Mouse (Mus musculus): Measurements from ENCODE around the gene Urod. TPM values are rescaled to one million over a fixed set of nuclear protein-coding genes. Genes with fewer than 3 reads are reported as not detected.

Urod gene
- polyA plus RNA-seq, 1 experiment from 2014 or later, result 74.0 TPM

DNA sequence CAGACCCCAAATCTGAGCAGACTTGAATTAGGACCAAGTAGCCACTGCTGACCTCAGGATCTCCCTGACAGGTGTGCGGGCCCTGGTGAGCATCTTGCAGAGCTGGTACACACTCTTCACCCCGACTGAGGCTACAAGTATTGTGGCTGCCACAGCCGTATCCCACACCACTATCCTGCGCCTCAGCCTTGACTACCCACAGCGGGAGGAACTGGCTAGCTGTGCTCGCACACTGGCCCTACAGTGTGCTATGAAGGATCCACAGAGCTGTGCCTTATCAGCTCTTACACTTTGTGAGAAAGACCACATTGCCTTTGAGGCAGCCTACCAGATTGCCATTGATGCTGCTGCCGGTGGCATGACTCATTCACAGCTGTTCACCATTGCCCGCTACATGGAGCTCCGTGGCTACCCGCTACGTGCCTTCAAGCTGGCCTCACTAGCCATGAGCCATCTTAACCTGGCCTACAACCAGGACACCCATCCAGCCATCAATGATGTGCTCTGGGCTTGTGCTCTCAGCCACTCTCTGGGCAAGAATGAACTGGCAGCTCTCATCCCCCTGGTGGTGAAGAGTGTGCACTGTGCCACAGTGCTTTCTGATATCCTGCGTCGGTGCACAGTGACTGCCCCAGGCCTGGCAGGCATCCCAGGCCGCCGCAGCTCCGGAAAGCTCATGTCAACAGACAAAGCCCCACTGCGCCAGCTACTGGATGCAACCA, 7.7 kb downstream of the Urod start:
- Histone ChIP-seq H3K27ac (replicated peaks; ENCODE audit: low read depth, low read length) (no peak overlapping the region), H3K9me3 (ENCODE audit: control insufficient read depth, low read length) (no peaks in the 10 kb centered on the region), H3K9ac (ENCODE audit: low read depth, low read length) (no peak overlapping the region), H3K4me2 (ENCODE audit: low read depth, low read length) (no peak overlapping the region), H3K27me3 (replicated peaks; ENCODE audit: control insufficient read depth, insufficient read depth, low read length) (no peaks in the 10 kb centered on the region), H3K36me3 (ENCODE audit: control insufficient read depth, insufficient read depth, low read length) (peaks cover 10% of the 10 kb centered on the region), H3K4me3 (ENCODE audit: low read depth, low read length) (no peak overlapping the region), H3K4me1 (ENCODE audit: control insufficient read depth, insufficient read depth, low read length) (no peaks in the 10 kb centered on the region)
- ATAC-seq (ENCODE audit: low read depth) (peak; percentile 67; the same call in 1 of the 2 replicates), DNase-seq (ENCODE audit: low spot score) (peak; percentile 82)
- WGBS, result 60% methylated on average over 17 of the region's 17 CpGs

GRCm38 (mm10) chr4:116985681-116986080, 8.5 kb downstream of the Urod start:
- no peaks in the 10 kb centered on the region for H3K4me1 ChIP-seq (ENCODE audit: control insufficient read depth, insufficient read depth, low read length)
- no peak overlapping the region for H3K27ac ChIP-seq (replicated peaks; ENCODE audit: low read depth, low read length)
- DNase-seq (ENCODE audit: low spot score) (no peak), ATAC-seq (ENCODE audit: low read depth) (no peak)
- no peaks in the 10 kb centered on the region for H3K27me3 ChIP-seq (replicated peaks; ENCODE audit: control insufficient read depth, insufficient read depth, low read length)
- no peaks in the 10 kb centered on the region for H3K9me3 ChIP-seq (ENCODE audit: control insufficient read depth, low read length)
- no peak overlapping the region for H3K4me3 ChIP-seq (ENCODE audit: low read depth, low read length)
- no peak overlapping the region for H3K9ac ChIP-seq (ENCODE audit: low read depth, low read length)
- peaks cover 5% of the 10 kb centered on the region for H3K36me3 ChIP-seq (ENCODE audit: control insufficient read depth, insufficient read depth, low read length)
- 92% methylated on average over 7 of the region's 7 CpGs for WGBS
- H3K4me2 ChIP-seq (ENCODE audit: low read depth, low read length), result no peak overlapping the region

GRCm38 (mm10) chr4:116976503-116976902, 17.7 kb downstream of the Urod start:
- no peak overlapping the region for H3K4me2 ChIP-seq (ENCODE audit: low read depth, low read length)
- 67% methylated on average over 2 of the region's 2 CpGs for WGBS
- no peaks in the 10 kb centered on the region for H3K9me3 ChIP-seq (ENCODE audit: control insufficient read depth, low read length)
- H3K27ac ChIP-seq (replicated peaks; ENCODE audit: low read depth, low read length), result no peak overlapping the region
- H3K9ac ChIP-seq (ENCODE audit: low read depth, low read length), result no peak overlapping the region
- H3K4me1 ChIP-seq (ENCODE audit: control insufficient read depth, insufficient read depth, low read length), result no peaks in the 10 kb centered on the region
- no peak overlapping the region for H3K4me3 ChIP-seq (ENCODE audit: low read depth, low read length)
- no peak for ATAC-seq (ENCODE audit: low read depth)
- no peaks in the 10 kb centered on the region for H3K36me3 ChIP-seq (ENCODE audit: control insufficient read depth, insufficient read depth, low read length)
- no peaks in the 10 kb centered on the region for H3K27me3 ChIP-seq (replicated peaks; ENCODE audit: control insufficient read depth, insufficient read depth, low read length)
- no peak for DNase-seq (ENCODE audit: low spot score)

DNA sequence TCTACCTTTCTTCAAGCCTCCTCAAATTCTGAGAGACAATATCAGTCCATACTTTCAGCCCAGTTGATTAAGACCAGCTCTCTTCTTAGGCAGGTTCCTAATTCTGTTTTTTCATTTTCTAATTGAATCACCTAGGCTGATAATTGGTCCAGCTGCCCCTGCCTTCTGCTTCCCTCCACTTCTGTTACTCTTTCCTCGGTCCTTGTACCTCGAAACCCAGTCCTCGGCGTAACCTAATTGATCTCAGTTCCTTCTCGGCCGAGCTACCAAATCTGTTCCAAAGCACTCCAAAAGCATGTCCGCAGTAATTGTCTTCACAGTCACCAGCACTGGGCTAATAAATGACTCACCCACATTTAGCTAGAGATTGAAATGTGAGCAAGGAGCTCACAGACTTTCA, 39.3 kb downstream of the Urod start:
- Histone ChIP-seq H3K4me1 (ENCODE audit: control insufficient read depth, insufficient read depth, low read length) (no peaks in the 10 kb centered on the region), H3K4me2 (ENCODE audit: low read depth, low read length) (no peak overlapping the region), H3K9ac (ENCODE audit: low read depth, low read length) (no peak overlapping the region), H3K27me3 (replicated peaks; ENCODE audit: control insufficient read depth, insufficient read depth, low read length) (no peaks in the 10 kb centered on the region), H3K9me3 (ENCODE audit: control insufficient read depth, low read length) (no peaks in the 10 kb centered on the region), H3K36me3 (ENCODE audit: control insufficient read depth, insufficient read depth, low read length) (no peaks in the 10 kb centered on the region), H3K4me3 (ENCODE audit: low read depth, low read length) (no peak overlapping the region), H3K27ac (replicated peaks; ENCODE audit: low read depth, low read length) (no peak overlapping the region)
- ATAC-seq (ENCODE audit: low read depth) (no peak), DNase-seq (ENCODE audit: low spot score) (no peak)
- WGBS, result 73% methylated on average over 7 of the region's 7 CpGs

DNA sequence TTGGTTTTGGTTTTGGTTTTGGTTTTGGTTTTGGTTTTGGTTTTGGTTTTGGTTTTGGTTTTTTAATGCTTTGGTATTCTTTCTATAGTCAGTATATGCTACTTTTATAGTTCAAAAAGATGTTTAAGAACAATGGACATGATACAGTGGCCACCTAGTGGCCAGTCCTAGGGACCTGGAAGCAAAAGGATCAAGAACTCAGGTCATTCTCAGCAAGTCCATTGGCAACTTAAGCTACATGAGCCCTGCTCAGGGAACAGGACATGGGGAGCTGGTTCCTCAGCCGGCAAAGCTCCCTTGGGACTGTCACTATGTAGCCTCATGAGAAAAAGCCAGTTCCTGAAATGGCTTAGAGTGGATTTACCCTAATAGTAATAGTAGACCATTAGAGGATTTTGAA, 42.6 kb downstream of the Urod start:
- Histone ChIP-seq H3K27ac (replicated peaks; ENCODE audit: low read depth, low read length) (no peak overlapping the region), H3K27me3 (replicated peaks; ENCODE audit: control insufficient read depth, insufficient read depth, low read length) (no peaks in the 10 kb centered on the region), H3K4me2 (ENCODE audit: low read depth, low read length) (no peak overlapping the region), H3K36me3 (ENCODE audit: control insufficient read depth, insufficient read depth, low read length) (no peaks in the 10 kb centered on the region), H3K4me3 (ENCODE audit: low read depth, low read length) (no peak overlapping the region), H3K9me3 (ENCODE audit: control insufficient read depth, low read length) (no peaks in the 10 kb centered on the region), H3K4me1 (ENCODE audit: control insufficient read depth, insufficient read depth, low read length) (no peaks in the 10 kb centered on the region), H3K9ac (ENCODE audit: low read depth, low read length) (no peak overlapping the region)
- no peak for ATAC-seq (ENCODE audit: low read depth)
- 50% methylated on average over 1 of the region's 1 CpGs for whole genome bisulfite sequencing
- DNase-seq (ENCODE audit: low spot score), result peak; percentile 3

GRCm38 (mm10) chr4:116944055-116944454, 50.2 kb downstream of the Urod start:
- H3K4me2 ChIP-seq (ENCODE audit: low read depth, low read length), result no peak overlapping the region
- H3K9ac ChIP-seq (ENCODE audit: low read depth, low read length), result no peak overlapping the region
- H3K4me1 ChIP-seq (ENCODE audit: control insufficient read depth, insufficient read depth, low read length), result no peaks in the 10 kb centered on the region
- no peaks in the 10 kb centered on the region for H3K9me3 ChIP-seq (ENCODE audit: control insufficient read depth, low read length)
- 53% methylated on average over 5 of the region's 5 CpGs for WGBS
- H3K4me3 ChIP-seq (ENCODE audit: low read depth, low read length), result no peak overlapping the region
- no peaks in the 10 kb centered on the region for H3K36me3 ChIP-seq (ENCODE audit: control insufficient read depth, insufficient read depth, low read length)
- H3K27me3 ChIP-seq (replicated peaks; ENCODE audit: control insufficient read depth, insufficient read depth, low read length), result no peaks in the 10 kb centered on the region
- H3K27ac ChIP-seq (replicated peaks; ENCODE audit: low read depth, low read length), result no peak overlapping the region
- ATAC-seq (ENCODE audit: low read depth), result no peak
- DNase-seq (ENCODE audit: low spot score), result peak; percentile 23

GRCm38 (mm10) chr4:116942695-116943094, 51.5 kb downstream of the Urod start:
- no peak overlapping the region for H3K27ac ChIP-seq (replicated peaks; ENCODE audit: low read depth, low read length)
- no peak for DNase-seq (ENCODE audit: low spot score)
- H3K36me3 ChIP-seq (ENCODE audit: control insufficient read depth, insufficient read depth, low read length), result no peaks in the 10 kb centered on the region
- no peak overlapping the region for H3K4me3 ChIP-seq (ENCODE audit: low read depth, low read length)
- WGBS, result 67% methylated on average over 2 of the region's 2 CpGs
- no peak for ATAC-seq (ENCODE audit: low read depth)
- no peak overlapping the region for H3K4me2 ChIP-seq (ENCODE audit: low read depth, low read length)
- no peaks in the 10 kb centered on the region for H3K27me3 ChIP-seq (replicated peaks; ENCODE audit: control insufficient read depth, insufficient read depth, low read length)
- H3K9me3 ChIP-seq (ENCODE audit: control insufficient read depth, low read length), result no peaks in the 10 kb centered on the region
- H3K4me1 ChIP-seq (ENCODE audit: control insufficient read depth, insufficient read depth, low read length), result no peaks in the 10 kb centered on the region
- H3K9ac ChIP-seq (ENCODE audit: low read depth, low read length), result no peak overlapping the region

Other genes with a start within 250 kb of the Urod start
- gene Toe1, start 186.8 kb downstream of the Urod start, polyA plus RNA-seq (2014; fragmentation: Nextera tagmentation; extraction: Ambion mirVana), result 29.8 and 32.2 TPM in 2 replicates
- 8.2 and 10.2 TPM in 2 replicates for gene Mutyh, start 186.7 kb downstream of the Urod start, polyA plus RNA-seq (2014; fragmentation: Nextera tagmentation; extraction: Ambion mirVana)
- gene Hpdl, start 172.7 kb downstream of the Urod start, polyA plus RNA-seq (2014; fragmentation: Nextera tagmentation; extraction: Ambion mirVana), result 1.1 and 1.2 TPM in 2 replicates
- gene Zswim5, start 117.0 kb downstream of the Urod start, polyA plus RNA-seq (2014; fragmentation: Nextera tagmentation; extraction: Ambion mirVana), result 0.51 and 0.54 TPM in 2 replicates
- 9.1 and 9.8 TPM in 2 replicates for gene Hectd3, start 904 bp upstream of the Urod start, polyA plus RNA-seq (2014; fragmentation: Nextera tagmentation; extraction: Ambion mirVana)
- gene Eif2b3, start 25.0 kb upstream of the Urod start, polyA plus RNA-seq (2014; fragmentation: Nextera tagmentation; extraction: Ambion mirVana), result 38.6 and 48.4 TPM in 2 replicates
- gene Ptch2, start 101.7 kb upstream of the Urod start, polyA plus RNA-seq (2014; fragmentation: Nextera tagmentation; extraction: Ambion mirVana), result 9.0 and 11.0 TPM in 2 replicates
- 6.6 and 7.0 TPM in 2 replicates for gene Btbd19, start 131.3 kb upstream of the Urod start, polyA plus RNA-seq (2014; fragmentation: Nextera tagmentation; extraction: Ambion mirVana)
- 0.30 and 0.84 TPM in 2 replicates for gene Tctex1d4, start 132.4 kb upstream of the Urod start, polyA plus RNA-seq (2014; fragmentation: Nextera tagmentation; extraction: Ambion mirVana)
- 5.1 and 5.6 TPM in 2 replicates for gene Plk3, start 139.6 kb upstream of the Urod start, polyA plus RNA-seq (2014; fragmentation: Nextera tagmentation; extraction: Ambion mirVana)
- gene Rps8, start 161.8 kb upstream of the Urod start, polyA plus RNA-seq (2014; fragmentation: Nextera tagmentation; extraction: Ambion mirVana), result 1,243 and 1,364 TPM in 2 replicates
- gene Kif2c, start 188.2 kb upstream of the Urod start, polyA plus RNA-seq (2014; fragmentation: Nextera tagmentation; extraction: Ambion mirVana), result 42.9 and 50.7 TPM in 2 replicates